Mouse (Mus musculus) midbrain, embryonic 15.5 days (tissue): Measurements from ENCODE around the gene Gm20403. TPM values are rescaled to one million over a fixed set of nuclear protein-coding genes. Genes with fewer than 3 reads are reported as not detected.
"Not testable (repeated sequence)": the region's sequence is repeated elsewhere in the genome, so short reads cannot be mapped to it uniquely, and the experiment has no call there.

ENCODE experiments used
- ATAC-seq: fragments of 200-750 bp; cut with Nextera tagmentation; replicated peaks from 2 replicates; pipeline ENCODE4 v1.8.0; 2017; ENCODE audit warnings: moderate TSS enrichment
- H3K27ac ChIP-seq: fragments of 300-500 bp; sonication (generic); 2 replicates; pipeline ENCODE4 v1.5.1; 2015; ENCODE audit warnings: mild to moderate bottlenecking, inconsistent platforms
- H3K27me3 ChIP-seq: fragments of 300-500 bp; sonication (generic); replicated peaks from 2 replicates; pipeline ENCODE4 v1.6.1; 2015; ENCODE audit warnings: inconsistent platforms
- H3K36me3 ChIP-seq: fragments of 300-500 bp; sonication (generic); replicated peaks from 2 replicates; pipeline ENCODE4 v1.6.1; 2015; ENCODE audit warnings: inconsistent platforms
- H3K4me1 ChIP-seq: fragments of 300-500 bp; sonication (generic); 2 replicates; pipeline ENCODE4 v1.6.1; 2015; ENCODE audit warnings: inconsistent platforms
- H3K4me2 ChIP-seq: fragments of 300-500 bp; sonication (generic); 2 replicates; pipeline ENCODE4 v1.6.1; 2015; ENCODE audit warnings: inconsistent platforms, mild to moderate bottlenecking, moderate library complexity
- H3K4me3 ChIP-seq: fragments of 300-500 bp; sonication (generic); 2 replicates; pipeline ENCODE4 v1.5.1; 2015; ENCODE audit warnings: mild to moderate bottlenecking, inconsistent platforms
- H3K9ac ChIP-seq: fragments of 300-500 bp; sonication (generic); 2 replicates; pipeline ENCODE4 v1.6.1; 2015; ENCODE audit warnings: mild to moderate bottlenecking, inconsistent platforms
- H3K9me3 ChIP-seq: fragments of 300-500 bp; sonication (generic); 2 replicates; pipeline ENCODE4 v1.6.1; 2016; ENCODE audit warnings: inconsistent platforms
- WGBS: fragments of 180-500 bp; shearing (Covaris S2); methylation state at CpG from one replicate; pipeline ENCODE4 v1.1.7; 2015; ENCODE audit warnings: mixed read lengths; 5-methylcytosine and 5-hydroxymethylcytosine counted together
- polyA plus RNA-seq: library from polyadenylated mRNA; unstranded; fragments of >200 nt; fragmentation: Nextera tagmentation; extraction: Ambion mirVana; gene quantifications from 2 replicates; pipeline ENCODE4 v1.2.1, GENCODE M21; 2015

Gm20403 gene
- polyA plus RNA-seq, 1 experiment from 2014 or later: not detected

- not testable (repeated sequence) for H3K36me3 ChIP-seq, H3K4me2 ChIP-seq, H3K9ac ChIP-seq, H3K9me3 ChIP-seq, H3K27ac ChIP-seq, ATAC-seq, H3K27me3 ChIP-seq, H3K4me3 ChIP-seq, H3K4me1 ChIP-seq
- 87% methylated on average over 6 of the region's 6 CpGs for WGBS
Observed at GRCm38 (mm10) chr12:54942586-54943157, 43.7 kb downstream of the Gm20403 start.

DNA sequence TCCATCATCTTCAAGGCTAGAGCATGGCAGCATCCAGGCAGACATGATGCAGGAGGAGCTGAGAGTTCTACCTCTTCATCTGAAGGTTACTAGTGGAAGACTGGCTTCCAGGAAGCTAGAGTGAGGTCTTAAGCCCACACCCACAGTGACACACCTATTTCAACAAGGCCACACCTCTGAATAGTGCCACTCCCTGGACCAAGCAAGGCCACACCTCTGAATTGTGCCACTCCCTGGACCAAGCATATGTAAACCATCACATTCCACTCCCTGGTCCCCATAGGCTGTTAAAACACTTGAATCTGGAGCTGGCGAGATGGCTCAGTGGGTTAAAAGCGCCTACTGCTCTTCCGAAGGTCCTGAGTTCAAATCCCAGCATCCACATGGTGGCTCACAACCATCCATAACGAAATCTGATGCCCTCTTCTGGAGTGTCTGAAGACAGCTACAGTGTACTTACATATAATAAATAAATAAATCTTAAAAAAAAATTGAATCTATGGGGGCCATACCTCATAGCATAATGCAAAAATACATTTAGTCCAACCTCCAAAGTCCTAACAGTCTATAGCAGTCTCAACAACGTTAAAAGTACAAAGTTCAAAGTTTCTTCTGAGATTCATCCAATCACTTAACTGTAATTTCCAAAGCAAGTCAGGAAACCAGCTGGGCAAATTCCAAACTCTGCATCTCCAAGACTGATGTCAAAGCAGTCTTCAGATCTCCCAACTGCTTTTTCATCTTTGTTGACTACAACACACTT is 48.6 kb downstream of the Gm20403 start:
- H3K9ac ChIP-seq, H3K27ac ChIP-seq, H3K4me3 ChIP-seq, H3K36me3 ChIP-seq, H3K4me2 ChIP-seq, H3K4me1 ChIP-seq, ATAC-seq, H3K9me3 ChIP-seq, H3K27me3 ChIP-seq: not testable (repeated sequence)
- 93% methylated on average over 5 of the region's 5 CpGs for WGBS

Other genes starting within 250 kb of the Gm20403 start
- gene Snx6, start 190.8 kb downstream of the Gm20403 start, polyA plus RNA-seq: 132 and 139 TPM in 2 replicates
- 271 and 276 TPM in 2 replicates for gene Cfl2, start 123.7 kb downstream of the Gm20403 start, polyA plus RNA-seq
- gene Baz1a, start 27.8 kb upstream of the Gm20403 start, polyA plus RNA-seq: 6.6 and 8.0 TPM in 2 replicates
- 36.8 and 38.4 TPM in 2 replicates for gene 2700097O09Rik, start 93.6 kb upstream of the Gm20403 start, polyA plus RNA-seq
- 173 and 176 TPM in 2 replicates for gene Srp54a, start 93.7 kb upstream of the Gm20403 start, polyA plus RNA-seq
- gene Fam177a, start 137.9 kb upstream of the Gm20403 start, polyA plus RNA-seq: 61.0 and 65.1 TPM in 2 replicates
- 52.9 and 60.9 TPM in 2 replicates for gene Srp54b, start 168.6 kb upstream of the Gm20403 start, polyA plus RNA-seq
- not detected in 2 replicates for gene 1700047I17Rik2, start 213.1 kb upstream of the Gm20403 start, polyA plus RNA-seq
- gene Srp54c, start 243.6 kb upstream of the Gm20403 start, polyA plus RNA-seq: 66.2 and 71.0 TPM in 2 replicates